Mouse (Mus musculus) neural tube, embryonic 10.5 days (tissue): Measurements from ENCODE around the gene Glipr2.

ENCODE experiments used
- DNase-seq: peaks from one replicate; pipeline ENCODE4 v3.0.0-alpha.2; 2017; ENCODE audit warnings: low spot score; ENCODE audit errors: extremely low spot score

The Glipr2 gene

GRCm38 (mm10) chr4:43957292-43957845 is at the start of gene Glipr2:
TSS of gene Glipr2 (plus strand) at chr4:43957401.
- peak; percentile 92 for DNase-seq

DNA sequence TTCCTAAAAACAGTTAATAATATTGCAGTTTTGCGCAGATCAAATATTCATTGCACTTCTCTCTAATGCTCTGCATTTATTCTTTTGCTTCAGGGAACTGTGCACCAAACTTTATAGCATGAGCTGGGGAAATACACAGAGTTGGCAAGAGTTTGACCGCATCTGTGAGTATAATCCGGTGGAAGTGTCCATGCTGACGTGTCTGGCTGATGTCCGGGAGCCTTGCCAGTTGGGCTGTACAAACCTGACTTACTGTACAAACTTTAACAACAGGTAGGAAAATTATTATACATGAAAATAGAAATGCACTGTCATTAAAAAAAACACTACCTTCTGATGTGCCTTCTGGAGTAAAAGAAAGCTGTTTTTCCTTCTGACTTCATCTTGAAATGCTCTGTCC is 39.0 kb upstream of the Glipr2 start:
- DNase-seq: no peak

DNA sequence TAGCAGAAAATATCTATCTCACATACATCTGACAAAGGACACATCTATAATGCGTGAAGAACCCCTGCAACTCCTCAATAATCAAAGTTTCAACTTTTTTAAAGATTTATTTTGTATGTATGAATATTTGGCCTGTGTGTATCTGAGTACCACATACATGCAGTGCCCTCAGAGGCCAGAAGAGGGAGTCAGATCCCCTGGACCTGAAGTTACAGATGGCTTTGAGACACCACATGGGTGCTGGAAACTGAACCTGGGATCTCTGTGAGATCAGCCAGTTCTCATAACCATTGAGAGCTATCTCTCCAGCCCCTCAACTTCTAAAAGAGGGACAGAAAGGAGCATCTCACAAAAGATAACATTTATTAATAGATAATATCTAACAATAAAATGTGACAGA is 36.6 kb upstream of the Glipr2 start:
- DNase-seq: no peak

DNA sequence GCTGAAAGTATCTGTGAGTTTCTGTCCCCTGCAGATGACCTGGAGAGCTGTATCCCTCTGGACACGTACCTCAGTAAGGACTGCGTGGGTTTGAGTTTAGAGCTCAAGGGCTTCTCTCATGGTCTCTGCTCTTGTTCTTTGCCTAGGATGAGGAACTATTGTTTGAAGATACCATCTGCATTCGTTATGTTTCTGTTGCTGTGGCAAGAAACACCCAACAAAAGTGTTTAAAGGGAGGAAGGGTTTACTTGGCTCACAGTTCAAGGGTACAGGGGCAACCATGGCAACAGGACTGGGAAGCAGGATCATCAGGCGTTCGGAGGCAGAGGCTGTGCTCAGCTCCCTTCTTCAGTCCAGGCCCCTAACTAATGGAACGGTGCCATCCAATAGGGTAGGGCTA is 32.1 kb upstream of the Glipr2 start:
- no peak for DNase-seq

DNA sequence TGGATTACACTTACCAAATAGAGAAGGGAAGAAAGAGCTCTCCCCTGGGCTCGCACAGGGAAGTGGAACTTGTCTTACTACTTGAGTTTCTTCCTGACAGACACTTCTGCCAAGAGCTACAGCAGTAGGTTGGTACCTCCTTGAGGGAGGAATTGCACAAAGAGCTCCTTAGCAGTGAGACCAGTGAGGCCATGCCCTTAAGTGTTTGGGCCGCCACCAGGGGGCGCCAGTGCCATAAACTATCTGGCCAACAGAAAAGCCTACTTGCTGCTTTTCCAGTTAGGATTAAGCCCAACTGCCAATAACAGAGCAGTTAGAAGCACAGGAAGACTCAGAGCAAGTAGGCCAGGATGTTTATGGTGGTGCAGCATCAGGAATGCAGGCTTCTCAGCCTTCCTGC is 31.4 kb upstream of the Glipr2 start:
- peak; percentile 89 for DNase-seq

- no peak for DNase-seq
Measured at GRCm38 (mm10) chr4:43927826-43928225, 29.4 kb upstream of the Glipr2 start.

- DNase-seq: no peak
Measured at GRCm38 (mm10) chr4:43931877-43932276, 25.3 kb upstream of the Glipr2 start.

DNA sequence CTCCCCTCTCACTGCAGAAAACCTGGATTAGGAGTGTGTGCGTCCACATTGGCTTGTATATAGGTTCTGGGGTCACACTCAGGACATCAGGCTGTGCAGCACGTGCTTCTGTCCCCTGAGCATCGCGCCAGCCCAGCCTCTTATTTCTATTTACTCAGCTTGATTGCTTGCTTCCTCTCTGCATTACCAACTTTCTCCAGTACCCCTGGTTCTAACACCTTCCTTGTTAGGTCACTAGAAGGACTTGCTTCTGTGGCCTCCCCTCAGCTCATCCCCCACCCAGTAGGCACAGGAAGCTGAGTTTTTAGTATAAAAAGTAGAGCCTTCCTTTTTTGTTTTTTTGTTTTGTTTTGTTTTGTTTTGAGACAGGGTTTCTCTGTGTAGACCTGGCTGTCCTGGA is 21.0 kb upstream of the Glipr2 start:
- DNase-seq: no peak

DNA sequence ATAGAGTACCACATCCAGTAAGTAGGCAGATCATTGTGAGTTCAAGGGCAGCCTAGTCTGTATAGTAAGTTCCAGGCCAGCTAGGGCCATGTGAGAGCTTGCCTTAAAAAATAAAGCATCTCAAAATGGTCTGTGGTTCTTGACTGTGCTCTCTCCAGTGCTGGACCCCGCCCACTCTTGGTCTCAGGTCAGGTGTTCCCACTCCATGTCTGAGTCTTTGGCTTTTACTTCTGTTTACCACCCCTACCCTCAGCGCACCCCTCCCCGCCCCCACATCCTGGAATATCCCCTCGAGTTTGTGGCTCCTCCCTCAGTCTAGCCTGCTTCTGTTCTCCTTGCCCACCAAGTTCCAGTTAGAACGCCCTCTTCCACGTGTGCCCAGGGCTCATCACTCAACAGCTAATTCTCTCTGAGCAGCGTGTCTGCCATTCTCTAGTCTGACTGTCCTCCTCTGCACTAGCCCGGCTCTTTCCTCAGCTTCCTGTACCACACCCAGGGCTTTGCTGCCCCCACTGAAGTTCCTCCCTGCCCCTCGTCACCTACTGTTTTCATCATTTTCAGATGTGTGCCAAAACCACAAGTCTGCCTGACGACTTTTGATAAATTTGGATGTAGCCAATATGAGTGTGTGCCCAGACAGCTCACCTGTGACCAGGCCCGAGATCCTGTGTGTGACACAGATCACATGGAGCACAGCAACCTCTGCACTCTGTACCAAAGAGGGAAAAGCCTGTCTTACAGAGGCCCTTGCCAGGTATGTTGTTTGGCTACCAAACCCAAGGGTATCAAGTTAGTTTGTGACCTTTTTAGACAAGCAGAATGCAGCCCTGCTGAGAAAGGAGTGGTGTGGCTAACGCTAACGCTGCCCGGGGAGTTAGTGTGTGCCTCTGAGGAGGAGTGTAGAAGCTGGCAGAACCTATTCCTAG is 20.2 kb upstream of the Glipr2 start:
- DNase-seq: no peak

GRCm38 (mm10) chr4:43941315-43941714 is 15.9 kb upstream of the Glipr2 start:
- DNase-seq: no peak

- DNase-seq: no peak
Measured at GRCm38 (mm10) chr4:43942421-43942820, 14.8 kb upstream of the Glipr2 start.

DNA sequence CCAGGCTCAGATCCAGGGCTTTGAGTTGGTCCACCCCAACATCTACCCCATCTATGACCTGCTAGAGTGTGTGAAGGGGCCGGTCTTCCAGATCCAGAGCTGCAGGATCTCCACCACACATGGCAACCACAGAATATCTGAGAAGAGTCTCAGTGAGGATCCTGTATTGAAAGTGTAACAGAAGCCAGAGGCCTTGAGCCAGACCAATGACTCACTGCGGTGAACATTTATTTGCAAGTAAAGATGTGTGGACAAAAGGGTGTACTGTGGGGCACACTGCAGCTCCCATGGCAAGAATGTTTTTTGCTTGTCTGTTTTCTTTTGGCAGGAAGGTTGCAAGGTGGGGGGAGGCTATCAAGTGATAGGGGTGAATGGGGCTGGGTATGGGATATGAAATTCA is 9.6 kb upstream of the Glipr2 start:
- no peak for DNase-seq

DNA sequence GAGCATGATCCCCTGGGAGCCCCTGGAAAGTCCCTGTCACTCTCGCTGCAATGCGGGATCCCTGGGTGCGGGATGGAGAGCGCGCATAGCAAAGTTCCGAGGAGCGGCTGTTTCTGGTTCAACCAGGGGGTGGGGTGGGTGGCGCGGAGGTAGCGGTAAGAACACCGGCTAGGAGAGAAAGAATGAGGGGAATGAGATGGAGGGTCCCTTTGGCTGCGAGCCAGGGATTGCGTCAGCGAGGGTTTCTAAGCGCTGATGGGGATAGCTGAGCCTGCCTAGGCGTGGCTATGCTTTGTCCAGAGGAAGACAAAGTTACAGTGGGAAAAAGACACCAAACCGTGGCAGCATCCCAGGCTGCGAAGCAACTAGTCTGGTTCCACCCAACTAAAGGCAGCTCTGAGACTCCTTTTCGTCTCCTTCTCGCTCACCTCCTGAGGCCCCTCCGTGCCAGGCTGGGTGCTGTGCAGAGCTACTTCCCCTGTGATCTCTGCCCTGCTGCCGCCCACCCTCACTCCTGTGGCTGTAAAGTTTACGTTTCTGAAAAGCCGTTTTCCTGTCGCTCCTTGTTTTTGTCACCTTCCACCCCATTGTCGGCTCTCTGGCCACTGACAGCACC is 753 bp downstream of the Glipr2 start:
- peak; percentile 78 for DNase-seq

DNA sequence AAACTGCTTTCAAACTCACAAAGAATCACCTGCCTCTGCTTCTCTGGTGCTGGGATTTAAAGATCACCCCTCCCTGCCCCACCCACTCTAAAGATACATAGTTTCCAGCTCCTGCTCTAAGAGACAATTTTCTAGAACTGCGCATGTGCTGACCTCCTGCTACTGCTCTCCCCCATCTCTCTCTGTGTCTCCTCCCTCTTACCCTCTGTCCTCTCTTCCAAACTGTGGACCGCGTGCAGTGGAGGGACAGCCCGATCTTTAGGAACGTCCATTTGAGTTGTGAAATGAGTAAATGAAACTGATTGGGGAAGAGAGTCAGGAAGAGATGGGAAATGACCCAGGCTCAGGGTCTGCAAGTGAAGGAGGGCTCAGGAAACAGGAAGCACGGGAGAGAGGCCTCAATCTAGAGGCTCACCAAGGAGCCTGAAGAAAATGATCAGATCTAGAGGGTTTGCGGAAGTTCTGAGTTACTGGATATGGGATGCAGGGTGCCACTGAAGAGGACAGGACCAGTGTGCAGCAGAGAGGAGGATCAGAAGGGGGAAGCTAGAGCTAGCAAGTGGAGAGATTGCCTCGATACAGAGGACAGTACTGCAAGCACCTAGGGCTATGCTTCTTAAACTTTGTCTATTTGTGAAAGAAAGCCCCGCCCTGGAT is 2.5 kb downstream of the Glipr2 start:
- DNase-seq: no peak

DNA sequence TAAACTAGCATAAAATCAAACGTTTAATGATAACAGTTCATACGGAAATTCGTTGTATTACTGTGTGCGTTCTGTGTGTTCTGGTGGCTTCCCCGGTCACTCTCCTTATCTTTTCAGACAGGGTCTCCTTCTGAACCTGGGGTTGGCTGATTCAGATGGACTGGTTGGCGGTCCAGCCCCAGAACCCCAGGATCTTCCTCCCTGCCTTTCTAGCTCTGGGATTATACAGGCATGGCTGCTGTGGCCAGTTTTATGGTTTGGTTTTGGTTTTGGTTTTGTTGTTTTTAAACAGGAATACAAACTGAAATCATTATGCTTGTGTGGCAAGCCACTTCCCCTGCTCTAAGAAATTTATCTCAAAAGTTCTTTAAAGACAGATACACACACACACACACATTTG is 3.0 kb downstream of the Glipr2 start:
- DNase-seq: no peak

GRCm38 (mm10) chr4:43964326-43964833 is 7.2 kb downstream of the Glipr2 start:
- no peak for DNase-seq

GRCm38 (mm10) chr4:43964951-43965684 is 7.9 kb downstream of the Glipr2 start:
- DNase-seq: no peak

DNA sequence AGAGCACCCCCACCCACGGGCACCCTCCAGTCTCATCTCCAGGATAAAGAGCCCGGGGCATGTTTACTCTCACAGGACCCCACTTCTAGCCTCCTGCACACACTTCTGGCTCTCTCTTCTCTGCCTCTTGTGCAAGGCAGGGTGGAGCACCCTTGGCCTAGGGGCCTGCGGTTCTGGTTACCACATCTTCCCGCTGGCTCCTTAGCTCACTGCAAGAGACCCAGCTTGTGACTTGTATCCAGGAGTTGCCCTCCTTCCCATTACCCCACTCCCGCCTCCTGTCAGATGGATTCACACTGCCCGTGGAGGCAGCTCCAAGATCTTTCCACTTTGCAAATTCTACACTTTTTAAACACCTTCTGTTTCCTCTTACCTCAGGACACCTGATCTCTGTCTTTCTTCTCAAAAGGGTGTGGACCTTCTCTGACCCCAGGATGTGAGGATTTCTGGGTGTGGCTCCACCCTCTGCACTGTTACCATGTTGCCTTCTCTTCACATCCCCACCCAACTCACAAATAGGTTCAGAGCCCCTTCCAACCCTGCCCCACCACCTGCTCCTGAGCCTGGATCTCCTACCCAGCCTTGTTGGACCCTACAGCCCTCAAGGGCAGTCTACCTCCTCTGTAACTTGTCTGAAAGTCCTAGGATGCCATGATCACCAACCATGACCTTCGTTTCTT is 8.8 kb downstream of the Glipr2 start:
- no peak for DNase-seq

- DNase-seq: no peak
Measured at GRCm38 (mm10) chr4:43968650-43969049, 11.4 kb downstream of the Glipr2 start.

DNA sequence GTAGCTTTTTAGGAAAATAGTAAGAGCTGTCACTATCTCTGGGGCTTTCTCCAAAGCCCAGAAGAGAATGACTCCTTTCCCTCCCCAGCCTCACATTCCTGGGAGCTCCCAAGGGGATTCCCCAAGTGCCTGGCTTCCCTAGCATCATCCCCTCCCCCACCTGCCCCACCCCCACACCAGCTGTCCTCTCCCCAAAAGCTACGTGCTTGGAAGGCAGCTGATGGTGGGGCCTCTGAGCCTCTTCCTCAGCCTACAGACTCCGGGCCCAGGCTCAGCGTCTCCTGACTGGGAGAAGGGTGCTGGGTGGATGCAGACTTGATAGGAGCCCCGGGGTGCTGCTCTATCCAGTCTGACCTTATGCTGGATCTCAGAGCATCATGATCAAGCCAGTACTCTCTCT is 12.2 kb downstream of the Glipr2 start:
- DNase-seq: peak; percentile 56
